ENCODE assay signal across 18 mouse cellular contexts in genomic region chr15:78475604-78476031, GRCm38 (mm10). TPM values are rescaled to one million over a fixed set of nuclear protein-coding genes. Genes with fewer than 3 reads are reported as not detected.
A peak's percentile ranks its signal among the peaks of the same experiment; 100 is the strongest.
DNase-seq lines count a peak whose midpoint lies in the region; ATAC-seq and TF ChIP-seq lines count a peak whose summit lies in the region.
"Had no signal": no experiment of that assay in that cellular context is flagged by ENCODE, and none has a peak within 500 bp of the region (broad histone marks: within the 10 kb centered on the region; RNA-seq: fewer than 3 reads in every experiment).

No protein-coding gene starts in this region.

- H3K4me3 ChIP-seq in hindbrain, postnatal 0 days (ENCODE audit: low read length) = no peak overlapping the region
- H3K4me3 ChIP-seq in hindbrain, embryonic 16.5 days (ENCODE audit: low read length) = no peak overlapping the region
- H3K4me3 ChIP-seq: hindbrain, embryonic 13.5 days; kidney, embryonic 15.5 days; layer of hippocampus, adult 2 months; liver, embryonic 15.5 days had no signal

- DNase-seq in adrenal gland, adult 2 months = peak; percentile 66
- no peak for DNase-seq in adrenal gland, adult 18-20 months (ENCODE audit: low spot score in 2 of 2)
- peak; percentile 23 for DNase-seq in hindbrain, postnatal 0 days (ENCODE audit: low spot score)
- peak; percentile 64 for DNase-seq in T-cell, adult 2 months (ENCODE audit: low spot score)
- peak; percentile 25 to 57 for DNase-seq in thymus, adult 18-20 months
- DNase-seq in left cerebral cortex, postnatal 4 days = no peak
- DNase-seq in embryo, embryonic 10.5 days (ENCODE audit: low spot score) = no peak
- DNase-seq: heart, adult 18-20 months; lung, postnatal 4 days had no signal

- no peaks in the 10 kb centered on the region for H3K9me3 ChIP-seq in hindbrain, postnatal 0 days (ENCODE audit: low read length)
- H3K9me3 ChIP-seq in hindbrain, embryonic 16.5 days (ENCODE audit: control insufficient read depth, low read length) = no peaks in the 10 kb centered on the region
- H3K9me3 ChIP-seq: hindbrain, embryonic 13.5 days; kidney, embryonic 15.5 days; liver, embryonic 15.5 days had no signal

- 63% methylated on average over 3 of the region's 3 CpGs for WGBS in hindbrain, postnatal 0 days
- WGBS in hindbrain, embryonic 16.5 days = 73% methylated on average over 3 of the region's 3 CpGs

- intact Hi-C loops in left cerebral cortex, postnatal 4 days (cut with DNase I) = no loop called here

- TF ChIP-seq CTCF in hindbrain, postnatal 0 days (IDR thresholded peaks at IDR 0.05; ENCODE audit: low read depth) = no peak

- no peaks in the 10 kb centered on the region for H3K27me3 ChIP-seq in hindbrain, postnatal 0 days (ENCODE audit: insufficient read depth, low read length)
- no peaks in the 10 kb centered on the region for H3K27me3 ChIP-seq in hindbrain, embryonic 16.5 days (replicated peaks; ENCODE audit: control insufficient read depth, insufficient read depth, low read length)
- H3K27me3 ChIP-seq: hindbrain, embryonic 13.5 days; kidney, embryonic 15.5 days; liver, embryonic 15.5 days had no signal

- no peak overlapping the region for H3K9ac ChIP-seq in hindbrain, postnatal 0 days (replicated peaks; ENCODE audit: low read length)
- H3K9ac ChIP-seq in hindbrain, embryonic 16.5 days (ENCODE audit: low read depth, low read length) = no peak overlapping the region
- H3K9ac ChIP-seq: hindbrain, embryonic 13.5 days; kidney, embryonic 15.5 days; liver, embryonic 15.5 days had no signal

- no peak overlapping the region for H3K4me2 ChIP-seq in hindbrain, postnatal 0 days (ENCODE audit: low read depth, low read length)
- H3K4me2 ChIP-seq in hindbrain, embryonic 16.5 days (ENCODE audit: low read length) = no peak overlapping the region
- H3K4me2 ChIP-seq: hindbrain, embryonic 13.5 days; kidney, embryonic 15.5 days; liver, embryonic 15.5 days had no signal

- no peak for ATAC-seq in hindbrain, postnatal 0 days
- ATAC-seq in hindbrain, embryonic 16.5 days = no peak

- no peaks in the 10 kb centered on the region for H3K36me3 ChIP-seq in hindbrain, postnatal 0 days (ENCODE audit: insufficient read depth, low read length)
- H3K36me3 ChIP-seq in hindbrain, embryonic 16.5 days (ENCODE audit: control insufficient read depth, insufficient read depth, low read length) = no peaks in the 10 kb centered on the region
- H3K36me3 ChIP-seq: hindbrain, embryonic 13.5 days; kidney, embryonic 15.5 days; liver, embryonic 15.5 days had no signal

- H3K4me1 ChIP-seq in hindbrain, postnatal 0 days (ENCODE audit: insufficient read depth, low read length) = no peaks in the 10 kb centered on the region
- no peaks in the 10 kb centered on the region for H3K4me1 ChIP-seq in hindbrain, embryonic 16.5 days (ENCODE audit: control insufficient read depth, insufficient read depth, low read depth, low read length)
- H3K4me1 ChIP-seq: hindbrain, embryonic 13.5 days had no signal

- H3K27ac ChIP-seq in hindbrain, postnatal 0 days = no peak overlapping the region
- H3K27ac ChIP-seq in hindbrain, embryonic 16.5 days (ENCODE audit: low read depth, low read length) = no peak overlapping the region
- H3K27ac ChIP-seq: hindbrain, embryonic 13.5 days; kidney, embryonic 15.5 days; layer of hippocampus, adult 2 months; liver, embryonic 15.5 days had no signal

RNA-seq across cellular contexts. Expression of gene Tmprss6, which starts 7.2 kb away (rescaled TPM):
- total RNA-seq in adrenal gland, adult 2 months (2021) = 1 to 10 TPM in 1 of 2 experiments, under 1 TPM in 1; 0.59 to 3.3 TPM
- 3.5 and 4.7 TPM in 2 replicates for polyA plus RNA-seq in adrenal gland, adult 2 months (2012; rRNA removed)
- total RNA-seq in adrenal gland, adult 18-20 months (2021) = 1 to 10 TPM in 1 of 2 experiments, under 1 TPM in 1; 0.54 to 2.4 TPM
- 0.25 and 0.42 TPM in 2 replicates for total RNA-seq in hindbrain, postnatal 0 days (2014; rRNA removed)
- polyA plus RNA-seq in hindbrain, postnatal 0 days (2015; fragmentation: Nextera tagmentation; extraction: Ambion mirVana) = 0.32 and 0.44 TPM in 2 replicates
- polyA plus RNA-seq in hindbrain, embryonic 16.5 days (2015; fragmentation: Nextera tagmentation; extraction: Ambion mirVana) = 0.29 and 0.51 TPM in 2 replicates
- not detected for total RNA-seq in left cerebral cortex, postnatal 4 days (2021)
- total RNA-seq: common myeloid progenitor, adult 5-6 weeks; heart, adult 18-20 months; left cerebral cortex, postnatal 14 days; monocyte, adult 5-6 weeks had no signal

RNA-seq across cellular contexts. Expression of gene Il2rb, which starts 19.5 kb away (rescaled TPM):
- 1 to 10 TPM; 1.3 to 1.5 TPM for total RNA-seq in adrenal gland, adult 2 months (2021)
- polyA plus RNA-seq in adrenal gland, adult 2 months (2012; rRNA removed) = 3.8 and 4.9 TPM in 2 replicates
- total RNA-seq in adrenal gland, adult 18-20 months (2021) = 1 to 10 TPM; 1.1 to 2.5 TPM
- 0.10 and 0.29 TPM in 2 replicates for total RNA-seq in hindbrain, postnatal 0 days (2014; rRNA removed)
- 0.40 and 0.58 TPM in 2 replicates for polyA plus RNA-seq in hindbrain, postnatal 0 days (2015; fragmentation: Nextera tagmentation; extraction: Ambion mirVana)
- polyA plus RNA-seq in hindbrain, embryonic 16.5 days (2015; fragmentation: Nextera tagmentation; extraction: Ambion mirVana) = 0.26 and 0.37 TPM in 2 replicates
- total RNA-seq in left cerebral cortex, postnatal 4 days (2021) = under 1 TPM in 1 of 2 experiments, not detected in 1; 0.08 TPM

RNA-seq across cellular contexts. Expression of gene Kctd17, which starts 47.3 kb away (rescaled TPM):
- 100 to 1,000 TPM in 1 of 2 experiments, 10 to 100 TPM in 1; 81.6 to 102 TPM for total RNA-seq in adrenal gland, adult 2 months (2021)
- 344 and 374 TPM in 2 replicates for polyA plus RNA-seq in adrenal gland, adult 2 months (2012; rRNA removed)
- total RNA-seq in adrenal gland, adult 18-20 months (2021) = 10 to 100 TPM; 80.4 to 83.4 TPM
- 144 and 155 TPM in 2 replicates for total RNA-seq in hindbrain, postnatal 0 days (2014; rRNA removed)
- 144 and 161 TPM in 2 replicates for polyA plus RNA-seq in hindbrain, postnatal 0 days (2015; fragmentation: Nextera tagmentation; extraction: Ambion mirVana)
- polyA plus RNA-seq in hindbrain, embryonic 16.5 days (2015; fragmentation: Nextera tagmentation; extraction: Ambion mirVana) = 161 and 172 TPM in 2 replicates
- 100 to 1,000 TPM; 212 to 213 TPM for total RNA-seq in left cerebral cortex, postnatal 4 days (2021)
- total RNA-seq: MEL had no signal

RNA-seq across cellular contexts. Expression of gene C1qtnf6, which starts 55.6 kb away (rescaled TPM):
- total RNA-seq in adrenal gland, adult 2 months (2021) = 10 to 100 TPM; 16.9 to 30.1 TPM
- polyA plus RNA-seq in adrenal gland, adult 2 months (2012; rRNA removed) = 63.2 and 92.2 TPM in 2 replicates
- 10 to 100 TPM; 14.1 to 15.0 TPM for total RNA-seq in adrenal gland, adult 18-20 months (2021)
- 3.1 and 6.1 TPM in 2 replicates for total RNA-seq in hindbrain, postnatal 0 days (2014; rRNA removed)
- polyA plus RNA-seq in hindbrain, postnatal 0 days (2015; fragmentation: Nextera tagmentation; extraction: Ambion mirVana) = 10.0 and 10.2 TPM in 2 replicates
- polyA plus RNA-seq in hindbrain, embryonic 16.5 days (2015; fragmentation: Nextera tagmentation; extraction: Ambion mirVana) = 9.9 and 11.6 TPM in 2 replicates
- total RNA-seq in left cerebral cortex, postnatal 4 days (2021) = 10 to 100 TPM; 12.2 to 13.4 TPM

Comparison
In these comparisons a context has a peak if more than half of its experiments do, and no peak if none do; other contexts are left out.
1. DNase-seq: peak in adrenal gland, adult 2 months (single experiment), hindbrain, postnatal 0 days (single experiment), T-cell, adult 2 months (single experiment) and thymus, adult 18-20 months (2 of 2); none in adrenal gland, adult 18-20 months (0 of 2), left cerebral cortex, postnatal 4 days (single experiment) and embryo, embryonic 10.5 days (single experiment).